Mouse (Mus musculus): Measurements from ENCODE around the gene Tenm1.

Tenm1 gene

GRCm38 (mm10) chrX:43428855-43429263, at the start of gene Tenm1:
Gene Tenm1 (minus strand): TSS chrX:43429126.
- DNase-seq: peak; percentile 71 to 84

GRCm38 (mm10) chrX:43467311-43467710, 38.4 kb upstream of the Tenm1 start:
- DNase-seq: no peak

- peak in 1 of 2 experiments; percentile 26 for DNase-seq
Measured at GRCm38 (mm10) chrX:43430581-43430980, 1.7 kb upstream of the Tenm1 start.

GRCm38 (mm10) chrX:43429982-43430531, 1.1 kb upstream of the Tenm1 start:
- DNase-seq: peak; percentile 53

GRCm38 (mm10) chrX:43429337-43429736, 411 bp upstream of the Tenm1 start:
- DNase-seq: peak; percentile 21 to 51

- DNase-seq: peak; percentile 40 to 55
Measured at GRCm38 (mm10) chrX:43427961-43428365, 963 bp downstream of the Tenm1 start.

- peak; percentile 60 to 68 for DNase-seq
Measured at GRCm38 (mm10) chrX:43427111-43427510, 1.8 kb downstream of the Tenm1 start.

- no peak for DNase-seq
Measured at GRCm38 (mm10) chrX:43397957-43398356, 31.0 kb downstream of the Tenm1 start.

GRCm38 (mm10) chrX:43388106-43388505, 40.8 kb downstream of the Tenm1 start:
- no peak for DNase-seq

- DNase-seq: no peak
Measured at GRCm38 (mm10) chrX:43372526-43372925, 56.4 kb downstream of the Tenm1 start.

GRCm38 (mm10) chrX:43319351-43319750, 109.6 kb downstream of the Tenm1 start:
- DNase-seq: peak; percentile 43 to 47

- peak; percentile 39 to 51 for DNase-seq
Measured at GRCm38 (mm10) chrX:43317801-43318520, 111.0 kb downstream of the Tenm1 start.

GRCm38 (mm10) chrX:43235844-43236243, 193.1 kb downstream of the Tenm1 start:
- DNase-seq: no peak

- no peak for DNase-seq
Measured at GRCm38 (mm10) chrX:43205003-43205402, 223.9 kb downstream of the Tenm1 start.

- no peak for DNase-seq
Measured at GRCm38 (mm10) chrX:43202249-43202783, 226.6 kb downstream of the Tenm1 start.

GRCm38 (mm10) chrX:43182975-43183374, 246.0 kb downstream of the Tenm1 start:
- DNase-seq: peak; percentile 48 to 72

GRCm38 (mm10) chrX:43151561-43151960, 277.4 kb downstream of the Tenm1 start:
- peak in 1 of 2 experiments; percentile 11 for DNase-seq

GRCm38 (mm10) chrX:43129696-43130095, 299.2 kb downstream of the Tenm1 start:
- peak in 1 of 2 experiments; percentile 47 for DNase-seq

- DNase-seq: peak; percentile 80
Measured at GRCm38 (mm10) chrX:43122491-43122890, 306.4 kb downstream of the Tenm1 start.

GRCm38 (mm10) chrX:43122001-43122400, 306.9 kb downstream of the Tenm1 start:
- peak; percentile 12 to 31 for DNase-seq

GRCm38 (mm10) chrX:42986100-42986499, 442.8 kb downstream of the Tenm1 start:
- DNase-seq: no peak

GRCm38 (mm10) chrX:42973562-42973961, 455.4 kb downstream of the Tenm1 start:
- DNase-seq: no peak

GRCm38 (mm10) chrX:42967611-42968010, 461.3 kb downstream of the Tenm1 start:
- no peak for DNase-seq

- DNase-seq: peak; percentile 9 to 17
Measured at GRCm38 (mm10) chrX:42861731-42862130, 567.2 kb downstream of the Tenm1 start.
